Mouse (Mus musculus) hindbrain, embryonic 16.5 days (tissue): ENCODE data around the gene Cyb561d2. TPM values are rescaled to one million over a fixed set of nuclear protein-coding genes. Genes with fewer than 3 reads are reported as not detected.

Experiments
- ATAC-seq: fragments of 200-750 bp; cut with Nextera tagmentation; 2 replicates; pipeline ENCODE4 v1.8.0; 2017; ENCODE audit warnings: moderate TSS enrichment, moderate library complexity
- H3K27ac ChIP-seq: fragments of 300-500 bp; sonication (generic); 2 replicates; pipeline ENCODE4 v1.5.1; 2014; ENCODE audit warnings: low read depth, mild to moderate bottlenecking, control low read depth, low read length, moderate library complexity
- H3K27me3 ChIP-seq: fragments of 300-500 bp; sonication (generic); replicated peaks from 2 replicates; pipeline ENCODE4 v1.6.1; 2014; ENCODE audit warnings: low read length; ENCODE audit not compliant: control insufficient read depth, insufficient read depth
- H3K36me3 ChIP-seq: fragments of 300-500 bp; sonication (generic); 2 replicates; pipeline ENCODE4 v1.6.1; 2014; ENCODE audit warnings: mild to moderate bottlenecking, low read length, moderate library complexity, mixed read lengths; ENCODE audit not compliant: control insufficient read depth, insufficient read depth
- H3K4me1 ChIP-seq: fragments of 300-500 bp; sonication (generic); 2 replicates; pipeline ENCODE4 v1.6.1; 2014; ENCODE audit warnings: low read depth, low read length; ENCODE audit not compliant: control insufficient read depth, insufficient read depth
- H3K4me2 ChIP-seq: fragments of 300-500 bp; sonication (generic); 2 replicates; pipeline ENCODE4 v1.6.1; 2014; ENCODE audit warnings: mild to moderate bottlenecking, low read length, control low read depth, moderate library complexity
- H3K4me3 ChIP-seq: fragments of 300-500 bp; sonication (generic); 2 replicates; pipeline ENCODE4 v1.5.1; 2014; ENCODE audit warnings: mild to moderate bottlenecking, low read length, control low read depth, moderate library complexity
- H3K9ac ChIP-seq: fragments of 300-500 bp; sonication (generic); 2 replicates; pipeline ENCODE4 v1.6.1; 2014; ENCODE audit warnings: low read depth, mild to moderate bottlenecking, control low read depth, low read length, moderate library complexity
- H3K9me3 ChIP-seq: fragments of 300-500 bp; sonication (generic); 2 replicates; pipeline ENCODE4 v1.6.1; 2014; ENCODE audit warnings: mild to moderate bottlenecking, low read length, moderate library complexity; ENCODE audit not compliant: control insufficient read depth
- WGBS: fragments of 180-500 bp; shearing (Covaris S2); extraction: QIAGEN DNeasy Blood & Tissue Kit; methylation state at CpG from one replicate; pipeline ENCODE4 v1.1.7; 2014; 5-methylcytosine and 5-hydroxymethylcytosine counted together
- polyA plus RNA-seq: library from polyadenylated mRNA; unstranded; fragments of >200 nt; fragmentation: Nextera tagmentation; extraction: Ambion mirVana; gene quantifications from 2 replicates; pipeline ENCODE4 v1.2.1, GENCODE M21; 2015

Cyb561d2 gene
- polyA plus RNA-seq, 1 experiment from 2014 or later = 59.0 TPM

GRCm38 (mm10) chr9:107502131-107502846 lies 39.7 kb downstream of the Cyb561d2 start:
- H3K27me3 ChIP-seq = no peaks in the 10 kb centered on the region
- H3K9ac ChIP-seq = no peak overlapping the region
- 81% methylated on average over 12 of the region's 12 CpGs for WGBS
- no peak overlapping the region for H3K4me2 ChIP-seq
- peaks cover 18% of the 10 kb centered on the region for H3K4me1 ChIP-seq
- no peak overlapping the region for H3K4me3 ChIP-seq
- H3K27ac ChIP-seq = no peak overlapping the region
- H3K36me3 ChIP-seq = no peaks in the 10 kb centered on the region
- ATAC-seq = no peak
- no peaks in the 10 kb centered on the region for H3K9me3 ChIP-seq

- peaks cover 15% of the 10 kb centered on the region for H3K4me1 ChIP-seq
- H3K4me2 ChIP-seq = no peak overlapping the region
- H3K9me3 ChIP-seq = no peaks in the 10 kb centered on the region
- H3K9ac ChIP-seq = no peak overlapping the region
- H3K27ac ChIP-seq = no peak overlapping the region
- no peaks in the 10 kb centered on the region for H3K27me3 ChIP-seq
- H3K4me3 ChIP-seq = no peak overlapping the region
- no peaks in the 10 kb centered on the region for H3K36me3 ChIP-seq
- 93% methylated on average over 3 of the region's 3 CpGs for WGBS
- no peak for ATAC-seq
Measured at GRCm38 (mm10) chr9:107500708-107501286, 41.2 kb downstream of the Cyb561d2 start.

GRCm38 (mm10) chr9:107496359-107496758 lies 45.6 kb downstream of the Cyb561d2 start:
- H3K27ac ChIP-seq = no peak overlapping the region
- WGBS = 92% methylated on average over 3 of the region's 3 CpGs

GRCm38 (mm10) chr9:107494238-107494637 lies 47.8 kb downstream of the Cyb561d2 start:
- no peaks in the 10 kb centered on the region for H3K36me3 ChIP-seq

More at GRCm38 (mm10) chr9:107496359-107496758, 45.6 kb downstream of the Cyb561d2 start:
- H3K4me2 ChIP-seq = no peak overlapping the region
- no peak for ATAC-seq
- no peaks in the 10 kb centered on the region for H3K27me3 ChIP-seq
- H3K9ac ChIP-seq = no peak overlapping the region
- no peaks in the 10 kb centered on the region for H3K9me3 ChIP-seq
- H3K4me3 ChIP-seq = no peak overlapping the region
- no peaks in the 10 kb centered on the region for H3K4me1 ChIP-seq
- H3K36me3 ChIP-seq = no peaks in the 10 kb centered on the region

GRCm38 (mm10) chr9:107493511-107493910 lies 48.5 kb downstream of the Cyb561d2 start:
- H3K36me3 ChIP-seq = no peaks in the 10 kb centered on the region
- WGBS = 63% methylated on average over 1 of the region's 1 CpGs
- no peak overlapping the region for H3K4me3 ChIP-seq
- H3K27me3 ChIP-seq = no peaks in the 10 kb centered on the region
- no peaks in the 10 kb centered on the region for H3K4me1 ChIP-seq
- H3K9ac ChIP-seq = no peak overlapping the region
- H3K9me3 ChIP-seq = no peaks in the 10 kb centered on the region
- ATAC-seq = no peak
- H3K27ac ChIP-seq = no peak overlapping the region
- no peak overlapping the region for H3K4me2 ChIP-seq

More at GRCm38 (mm10) chr9:107494238-107494637, 47.8 kb downstream of the Cyb561d2 start:
- no peak for ATAC-seq
- Histone ChIP-seq H3K27ac (no peak overlapping the region), H3K4me3 (no peak overlapping the region), H3K27me3 (no peaks in the 10 kb centered on the region), H3K9me3 (no peaks in the 10 kb centered on the region), H3K4me2 (no peak overlapping the region), H3K4me1 (no peaks in the 10 kb centered on the region), H3K9ac (no peak overlapping the region)
- 66% methylated on average over 12 of the region's 12 CpGs for WGBS

GRCm38 (mm10) chr9:107490625-107491024 lies 51.4 kb downstream of the Cyb561d2 start:
- H3K4me2 ChIP-seq = no peak overlapping the region
- H3K9me3 ChIP-seq = no peaks in the 10 kb centered on the region
- no peaks in the 10 kb centered on the region for H3K27me3 ChIP-seq
- H3K36me3 ChIP-seq = no peaks in the 10 kb centered on the region
- H3K4me3 ChIP-seq = no peak overlapping the region
- WGBS = 66% methylated on average over 6 of the region's 6 CpGs
- H3K27ac ChIP-seq = no peak overlapping the region
- ATAC-seq = no peak
- no peak overlapping the region for H3K9ac ChIP-seq
- H3K4me1 ChIP-seq = no peaks in the 10 kb centered on the region; the same call in 1 of the 2 replicates

- no peaks in the 10 kb centered on the region for H3K9me3 ChIP-seq
- no peaks in the 10 kb centered on the region for H3K27me3 ChIP-seq
- no peak for ATAC-seq
- no peak overlapping the region for H3K4me3 ChIP-seq
- 52% methylated on average over 8 of the region's 8 CpGs for WGBS
- no peaks in the 10 kb centered on the region for H3K36me3 ChIP-seq
- H3K4me1 ChIP-seq = peaks cover 3% of the 10 kb centered on the region; the same call in 1 of the 2 replicates
- no peak overlapping the region for H3K27ac ChIP-seq
- no peak overlapping the region for H3K9ac ChIP-seq
- no peak overlapping the region for H3K4me2 ChIP-seq
Measured at GRCm38 (mm10) chr9:107490146-107490545, 51.8 kb downstream of the Cyb561d2 start.

Other genes starting within 250 kb of the Cyb561d2 start
- gene Cish, start 246.2 kb downstream of the Cyb561d2 start, polyA plus RNA-seq = 10.9 and 13.7 TPM in 2 replicates
- 17.5 and 18.7 TPM in 2 replicates for gene Hemk1, start 203.8 kb downstream of the Cyb561d2 start, polyA plus RNA-seq
- gene 6430571L13Rik, start 201.6 kb downstream of the Cyb561d2 start, polyA plus RNA-seq = 9.8 and 11.4 TPM in 2 replicates
- gene Cacna2d2, start 142.6 kb downstream of the Cyb561d2 start, polyA plus RNA-seq = 8.1 and 9.0 TPM in 2 replicates
- 45.7 and 46.0 TPM in 2 replicates for gene Tmem115, start 8.2 kb downstream of the Cyb561d2 start, polyA plus RNA-seq
- gene Nprl2, start within 50 bp of the Cyb561d2 start, polyA plus RNA-seq = 75.8 and 78.6 TPM in 2 replicates
- 3.3 and 4.4 TPM in 2 replicates for gene Zmynd10, start 5.1 kb upstream of the Cyb561d2 start, polyA plus RNA-seq
- 45.8 and 46.6 TPM in 2 replicates for gene Rassf1, start 9.4 kb upstream of the Cyb561d2 start, polyA plus RNA-seq
- 125 and 134 TPM in 2 replicates for gene Tusc2, start 21.1 kb upstream of the Cyb561d2 start, polyA plus RNA-seq
- 60.1 and 68.5 TPM in 2 replicates for gene Hyal2, start 25.8 kb upstream of the Cyb561d2 start, polyA plus RNA-seq
- gene Hyal1, start 34.7 kb upstream of the Cyb561d2 start, polyA plus RNA-seq = 6.4 and 8.3 TPM in 2 replicates
- gene Naa80, start 36.7 kb upstream of the Cyb561d2 start, polyA plus RNA-seq = 17.1 and 22.7 TPM in 2 replicates
- gene Hyal3, start 38.6 kb upstream of the Cyb561d2 start, polyA plus RNA-seq = 2.7 and 2.9 TPM in 2 replicates
- gene Ifrd2, start 45.4 kb upstream of the Cyb561d2 start, polyA plus RNA-seq = 13.5 and 16.9 TPM in 2 replicates
- 5.6 and 7.0 TPM in 2 replicates for gene Sema3b, start 67.0 kb upstream of the Cyb561d2 start, polyA plus RNA-seq
- gene Gnai2, start 93.2 kb upstream of the Cyb561d2 start, polyA plus RNA-seq = 302 and 317 TPM in 2 replicates
- gene Slc38a3, start 127.3 kb upstream of the Cyb561d2 start, polyA plus RNA-seq = 53.2 and 55.0 TPM in 2 replicates
- gene Gnat1, start 137.5 kb upstream of the Cyb561d2 start, polyA plus RNA-seq = 1.3 and 2.7 TPM in 2 replicates
- 10.0 and 13.0 TPM in 2 replicates for gene Sema3f, start 168.3 kb upstream of the Cyb561d2 start, polyA plus RNA-seq
- gene Rbm5, start 228.8 kb upstream of the Cyb561d2 start, polyA plus RNA-seq = 210 and 236 TPM in 2 replicates